Mouse (Mus musculus) megakaryocyte progenitor cell, adult 5-6 weeks (primary cell): ENCODE measurements at regions not wholly inside any gene's neighbourhood (a gene's known extent, or its start where the extent isn't known, plus 50 kb on each side); places are given as distances from the start of the nearest gene placed in this dataset.

Experiments
- ATAC-seq: replicated peaks from 2 replicates; pipeline ENCODE4 v1.8.0; 2016; ENCODE audit warnings: mild to moderate bottlenecking, moderate TSS enrichment, inconsistent platforms; ENCODE audit not compliant: poor library complexity

GRCm38 (mm10) chr16:29854805-29855565, 209.2 kb upstream of the Hes1 start:
- ATAC-seq: no peak

DNA sequence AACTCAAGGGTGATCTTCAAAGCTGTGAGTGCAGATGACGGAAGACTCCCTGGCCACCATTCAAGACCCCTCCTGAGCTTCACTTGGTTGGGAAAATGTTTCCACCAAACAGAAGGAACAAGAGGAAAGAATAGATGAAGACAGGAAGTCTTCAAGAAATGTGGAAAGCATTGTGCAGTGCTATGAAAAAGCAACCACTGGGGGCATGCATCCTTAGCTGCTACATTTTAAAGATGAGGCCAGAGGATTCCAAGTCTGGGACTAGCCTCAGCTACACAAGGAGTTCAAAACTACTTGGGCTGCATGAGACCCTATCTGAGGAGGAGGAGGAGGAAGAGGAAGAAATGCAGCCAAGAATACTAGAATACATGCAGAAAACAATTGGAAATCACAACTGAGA, 207.6 kb upstream of the Hes1 start:
- ATAC-seq: no peak

- ATAC-seq: peak; percentile 57
Measured at GRCm38 (mm10) chr16:29858645-29859044, 205.5 kb upstream of the Hes1 start.

DNA sequence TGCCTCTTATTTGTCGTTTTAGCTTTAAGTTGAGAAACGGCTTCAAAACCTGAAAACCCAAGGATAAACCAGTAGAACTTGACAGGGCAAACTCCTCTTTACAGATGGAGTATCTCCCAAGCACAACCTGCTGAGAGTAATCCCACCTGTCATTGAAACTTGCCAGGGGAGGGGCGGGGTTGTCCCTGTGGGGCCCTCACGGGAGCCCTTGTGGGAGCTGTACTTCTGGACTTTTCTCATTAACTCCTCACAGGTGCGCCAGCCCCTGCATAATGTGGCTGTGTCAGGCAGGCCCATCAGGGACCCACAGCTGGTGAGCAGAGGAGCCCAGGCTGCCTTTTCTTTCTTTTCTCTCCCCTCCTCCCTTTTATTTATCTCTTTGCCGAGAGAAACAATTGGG, 203.9 kb upstream of the Hes1 start:
- no peak for ATAC-seq

GRCm38 (mm10) chr16:29861056-29861455, 203.1 kb upstream of the Hes1 start:
- ATAC-seq: no peak

GRCm38 (mm10) chr16:29865075-29865740, 199.0 kb upstream of the Hes1 start:
- peak; percentile 79 for ATAC-seq

DNA sequence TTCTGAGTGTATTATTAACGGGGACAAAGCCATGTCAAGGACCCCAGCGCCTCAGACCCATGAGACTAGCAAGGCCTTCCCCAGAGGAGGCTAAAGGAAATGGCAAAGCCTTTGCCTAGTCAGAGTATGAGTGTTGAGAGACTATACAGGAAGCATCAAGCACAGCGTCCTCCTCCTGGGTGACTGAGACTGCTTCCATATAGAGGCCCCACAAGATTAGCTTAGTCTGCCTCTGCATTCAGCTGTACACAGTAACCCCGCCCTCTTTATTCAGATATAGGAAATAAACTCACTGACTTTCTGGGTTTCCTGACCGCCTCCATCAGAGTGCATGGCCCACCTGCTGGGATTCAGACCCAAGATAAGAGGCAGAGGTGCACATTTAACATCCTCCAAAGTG, 192.8 kb upstream of the Hes1 start:
- ATAC-seq: 0 out of 2 replicates have a peak, but pooled peaks have one; percentile 20

- ATAC-seq: no peak
Measured at GRCm38 (mm10) chr16:29876196-29876595, 188.0 kb upstream of the Hes1 start.

DNA sequence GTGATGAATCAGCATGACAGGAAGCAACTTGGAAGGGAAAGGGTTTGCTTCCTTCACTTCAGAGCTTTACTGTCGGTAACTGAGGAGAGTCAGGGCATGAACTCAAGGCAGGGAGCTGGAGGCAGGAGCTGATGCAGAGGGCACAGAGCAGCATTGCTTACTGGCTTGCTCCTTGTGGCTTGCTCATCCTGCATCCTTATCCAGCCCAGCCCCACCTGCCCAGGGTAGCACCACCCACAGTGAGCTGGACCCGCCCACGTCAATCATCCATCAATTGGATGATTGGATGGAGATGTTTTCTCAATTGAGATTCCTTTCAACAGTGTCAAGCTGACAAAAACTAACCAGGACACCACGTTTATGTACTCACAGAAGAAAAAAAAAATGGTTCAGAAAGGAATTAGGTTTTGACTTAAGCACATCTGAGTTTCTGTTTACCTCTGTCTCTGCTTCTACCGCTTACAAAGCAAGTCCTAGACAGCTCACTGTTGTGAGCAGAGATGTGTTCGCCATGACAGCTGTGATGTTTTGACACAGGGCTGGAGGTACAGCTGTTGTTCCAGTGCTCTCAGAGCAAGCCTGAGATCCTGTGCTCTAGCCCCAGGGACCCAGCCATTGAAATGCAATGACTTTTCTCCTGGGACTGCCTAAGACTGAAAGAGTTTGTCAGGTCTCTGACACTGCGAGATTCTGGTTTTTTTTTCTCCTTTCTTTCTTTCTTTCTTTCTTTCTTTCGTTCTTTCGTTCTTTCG, 186.6 kb upstream of the Hes1 start:
- 0 out of 2 replicates have a peak, but pooled peaks have one; percentile 9 for ATAC-seq

GRCm38 (mm10) chr16:29879665-29880064, 184.5 kb upstream of the Hes1 start:
- ATAC-seq: no peak

GRCm38 (mm10) chr16:29881497-29881896, 182.7 kb upstream of the Hes1 start:
- peak; percentile 48; the same call in 1 of the 2 replicates for ATAC-seq

- peak; percentile 57 for ATAC-seq
Measured at GRCm38 (mm10) chr16:29882226-29882972, 181.8 kb upstream of the Hes1 start.

DNA sequence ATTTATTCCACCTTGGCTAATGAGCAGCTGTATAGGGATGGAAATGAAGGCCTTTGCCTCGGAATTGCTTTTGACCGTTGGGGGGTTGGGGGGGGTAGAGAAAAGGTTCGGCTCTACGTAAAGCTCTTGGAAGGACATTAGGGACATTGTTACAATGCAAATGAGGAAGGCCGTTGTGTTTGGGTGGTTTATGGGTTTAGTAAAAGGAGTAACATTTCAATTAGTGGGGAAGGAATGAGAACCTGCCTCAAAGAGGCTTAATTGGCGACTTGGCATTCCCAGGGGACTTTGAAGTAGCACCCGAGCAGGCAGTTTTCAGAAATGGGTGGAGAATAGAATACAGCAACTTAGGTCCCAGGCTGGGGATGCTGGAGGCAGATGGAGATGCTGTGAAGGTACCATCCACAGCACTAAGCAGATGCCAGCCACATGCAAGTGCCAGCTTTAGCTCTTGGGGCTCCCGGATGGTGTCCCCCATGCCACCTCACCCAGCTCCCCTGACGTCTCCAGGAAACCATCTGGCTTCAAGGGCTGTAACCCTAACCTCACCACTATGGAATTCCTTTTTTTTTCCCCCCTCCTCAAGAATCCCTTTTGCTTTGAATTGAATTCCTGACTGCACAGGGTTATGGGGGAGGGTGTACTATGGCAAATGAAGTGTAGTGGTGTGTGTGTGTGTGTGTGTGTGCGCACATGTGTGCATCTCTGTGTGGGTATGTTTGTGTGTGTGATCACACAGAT, 180.8 kb upstream of the Hes1 start:
- ATAC-seq: no peak

GRCm38 (mm10) chr16:29884899-29885298, 179.3 kb upstream of the Hes1 start:
- ATAC-seq: no peak

- ATAC-seq: no peak
Measured at GRCm38 (mm10) chr16:29886755-29887154, 177.4 kb upstream of the Hes1 start.

- no peak for ATAC-seq
Measured at GRCm38 (mm10) chr16:29889346-29889745, 174.8 kb upstream of the Hes1 start.

GRCm38 (mm10) chr16:29891472-29891871, 172.7 kb upstream of the Hes1 start:
- peak; percentile 87 for ATAC-seq

- ATAC-seq: no peak
Measured at GRCm38 (mm10) chr16:29893871-29894828, 170.0 kb upstream of the Hes1 start.

- ATAC-seq: no peak
Measured at GRCm38 (mm10) chr16:29896393-29896792, 167.8 kb upstream of the Hes1 start.
